Mouse (Mus musculus) olfactory bulb, adult 2 months (tissue): Measurements from ENCODE around the gene Ace3.

Source experiments
- CTCF ChIP-seq: fragments of 200-500 bp; IDR thresholded peaks from 2 replicates; pipeline ENCODE4 v1.5.1; 2012; ENCODE audit warnings: low read depth, mild to moderate bottlenecking, low read length, moderate library complexity; ENCODE audit not compliant: insufficient read depth
- POLR2A ChIP-seq: fragments of 200-500 bp; IDR thresholded peaks from 2 replicates; pipeline ENCODE4 v1.6.1; 2012; ENCODE audit warnings: mild to moderate bottlenecking, low read depth, low read length, moderate library complexity; ENCODE audit not compliant: insufficient read depth

DNA sequence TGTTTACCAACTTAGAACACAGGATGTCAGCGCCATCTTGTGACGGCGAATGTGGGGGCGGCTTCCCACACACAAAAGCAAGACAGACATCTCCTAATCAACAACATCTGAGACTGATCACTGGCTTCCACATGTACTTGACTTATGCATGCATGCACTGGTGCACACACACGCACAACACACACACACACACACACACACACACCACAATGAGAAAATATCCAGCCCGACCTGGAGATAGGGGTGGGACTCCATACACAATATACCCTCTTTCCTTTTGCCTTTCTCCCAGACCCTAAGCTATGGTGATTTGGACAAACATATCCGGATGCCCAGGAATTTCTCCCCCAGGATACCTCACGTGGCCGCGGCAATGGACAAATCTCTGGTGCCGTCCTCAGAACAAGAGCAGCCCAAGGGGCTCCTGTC lies 39.0 kb downstream of the Ace3 start:
- no peak for TF ChIP-seq CTCF
- no peak for TF ChIP-seq POLR2A
